Mouse (Mus musculus) megakaryocyte, embryonic 14.5 days (primary cell): ENCODE results near the gene Dpep3.

Experiments
- FLI1 ChIP-seq: IDR thresholded peaks from 2 replicates; pipeline ENCODE4 v1.6.1; 2012; ENCODE audit warnings: low read length, inconsistent platforms, mixed read lengths
- GATA1 ChIP-seq: IDR thresholded peaks from 3 replicates; pipeline ENCODE4 v1.6.1; 2012; ENCODE audit warnings: mixed read lengths, low read length, inconsistent platforms, borderline replicate concordance

GRCm38 (mm10) chr8:105966692-105967311 is 12.4 kb downstream of the Dpep3 start:
- TF ChIP-seq GATA1 (no peak), FLI1 (no peak)
